Mouse (Mus musculus): ENCODE results near the gene Gns.
"Not testable (repeated sequence)": the region's sequence is repeated elsewhere in the genome, so short reads cannot be mapped to it uniquely, and the experiment has no call there.

Gene Gns
- long read RNA-seq, experiment 1, transcript Gns-201 (14 exons, 3,855 nt): major isoform, 25 of 46 reads
- long read RNA-seq, experiment 1, partial matches to known transcripts: 12 of 46 reads
- long read RNA-seq, experiment 1, other reads (novel, unspliced or antisense): 8 of 46 reads
- long read RNA-seq, experiment 2, transcript Gns-201 (14 exons, 3,855 nt): major isoform, 18 of 50 reads
- long read RNA-seq, experiment 2, partial matches to known transcripts: 20 of 50 reads
- long read RNA-seq, experiment 2, other reads (novel, unspliced or antisense): 12 of 50 reads

DNA sequence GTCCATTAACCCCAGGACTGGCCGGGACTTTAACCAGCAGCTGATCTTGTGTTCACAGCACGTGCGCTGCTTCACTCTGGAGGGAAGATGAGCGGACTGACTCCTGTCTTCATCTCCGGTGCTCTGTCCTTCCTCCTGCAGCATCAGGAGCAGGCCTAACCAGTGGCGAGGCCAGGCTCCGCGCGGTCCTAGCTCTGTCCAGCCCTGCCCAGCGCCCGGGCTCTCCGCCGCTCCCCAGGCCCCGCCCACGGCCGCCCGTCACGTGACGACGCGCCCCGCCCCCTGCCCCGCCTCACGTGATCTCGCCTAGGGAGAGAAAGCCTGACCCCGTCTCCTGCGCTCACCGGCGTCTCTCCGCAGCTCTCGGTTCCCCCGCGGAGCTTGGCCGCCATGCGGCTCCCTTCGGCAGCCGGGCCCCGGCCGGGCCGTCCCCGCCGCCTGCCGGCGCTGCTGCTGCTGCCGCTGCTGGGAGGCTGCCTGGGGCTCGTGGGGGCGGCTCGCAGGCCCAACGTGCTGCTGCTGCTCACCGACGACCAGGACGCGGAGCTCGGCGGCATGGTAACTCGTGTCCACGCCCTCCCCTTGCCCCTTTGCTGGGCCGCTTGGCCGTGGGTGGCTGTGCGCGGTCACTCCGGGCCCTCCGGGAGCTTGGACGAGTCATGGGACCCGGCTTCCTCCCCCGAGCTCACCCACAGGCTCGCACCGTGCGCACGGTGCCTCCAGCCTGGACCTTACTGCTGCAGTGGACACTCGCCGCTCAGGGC, at the start of gene Gns:
Gene Gns, plus strand, starts transcription at position 290 of the 764 bp plus-strand sequence.
- intact Hi-C loops (cut with DNase I): no loop called here

- intact Hi-C loops (cut with DNase I): no loop called here
Observed at GRCm38 (mm10) chr10:121315321-121316283, 49.3 kb upstream of the Gns start.

DNA sequence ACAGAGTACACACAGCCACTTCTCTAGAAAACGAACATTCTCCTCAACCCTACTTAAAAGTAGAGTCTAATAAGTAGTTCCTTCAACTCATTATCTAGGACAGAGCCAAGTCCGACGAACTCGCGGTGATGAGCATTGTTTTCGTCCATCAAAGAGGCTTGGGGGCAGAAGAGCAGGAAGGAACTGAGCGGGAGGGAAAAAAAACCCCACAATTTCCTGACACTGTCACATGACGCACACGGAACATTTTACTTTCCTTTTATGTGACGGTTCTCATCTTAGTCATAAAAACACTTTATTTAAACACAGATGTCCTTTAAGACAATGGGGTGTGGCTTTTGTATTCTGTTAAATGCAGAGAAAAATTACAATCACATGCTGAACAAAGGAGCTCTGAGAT, 48.5 kb upstream of the Gns start:
- intact Hi-C loops (cut with DNase I): no loop called here

- intact Hi-C loops (cut with DNase I): no loop called here
Observed at GRCm38 (mm10) chr10:121318397-121318950, 46.4 kb upstream of the Gns start.

GRCm38 (mm10) chr10:121323493-121323892, 41.4 kb upstream of the Gns start:
- intact Hi-C loops (cut with DNase I): no loop called here

GRCm38 (mm10) chr10:121326167-121326566, 38.7 kb upstream of the Gns start:
- intact Hi-C loops (cut with DNase I): no loop called here

DNA sequence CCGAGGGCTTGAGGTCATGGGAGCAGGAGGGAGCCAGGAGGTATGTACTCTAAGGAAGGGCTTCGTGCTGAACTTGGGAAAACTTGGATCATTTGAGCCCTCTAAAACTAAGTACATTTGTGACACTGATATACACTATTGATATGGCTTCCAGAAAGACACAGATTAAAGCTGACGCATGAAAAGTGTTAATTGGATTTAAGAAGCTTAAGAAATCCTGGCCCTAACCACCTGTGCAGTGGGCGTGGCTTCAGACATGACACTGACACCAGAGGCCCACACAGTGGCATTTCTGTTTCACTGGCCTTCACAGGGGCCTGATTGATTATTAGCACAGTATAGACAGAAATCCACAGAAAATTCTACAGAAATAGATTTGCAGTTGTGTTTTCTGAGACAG, 35.3 kb upstream of the Gns start:
- intact Hi-C loops (cut with DNase I): no loop called here

GRCm38 (mm10) chr10:121330940-121331339, 34.0 kb upstream of the Gns start:
- intact Hi-C loops (cut with DNase I): no loop called here

DNA sequence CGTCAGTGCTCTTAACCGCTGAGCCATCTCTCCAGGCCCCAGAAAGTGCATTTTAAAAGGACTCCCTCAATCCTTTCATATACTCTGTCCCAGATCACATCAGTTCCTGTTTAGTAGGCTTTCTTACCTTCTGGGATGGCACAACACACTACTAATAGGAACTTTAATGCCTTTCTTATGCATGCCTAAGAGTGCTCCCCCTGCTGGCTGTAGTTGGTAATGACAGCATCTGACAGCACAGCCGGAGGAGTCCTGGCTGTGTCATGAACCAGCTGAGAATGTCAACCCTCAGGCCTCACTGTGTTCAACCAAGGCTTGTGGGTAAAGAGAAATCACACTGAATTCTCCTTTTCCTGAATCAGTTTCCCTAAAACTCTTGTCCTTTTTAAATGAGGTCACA, 30.3 kb upstream of the Gns start:
- intact Hi-C loops (cut with DNase I): no loop called here

GRCm38 (mm10) chr10:121336536-121336935, 28.4 kb upstream of the Gns start:
- intact Hi-C loops (cut with DNase I): not testable (repeated sequence)

DNA sequence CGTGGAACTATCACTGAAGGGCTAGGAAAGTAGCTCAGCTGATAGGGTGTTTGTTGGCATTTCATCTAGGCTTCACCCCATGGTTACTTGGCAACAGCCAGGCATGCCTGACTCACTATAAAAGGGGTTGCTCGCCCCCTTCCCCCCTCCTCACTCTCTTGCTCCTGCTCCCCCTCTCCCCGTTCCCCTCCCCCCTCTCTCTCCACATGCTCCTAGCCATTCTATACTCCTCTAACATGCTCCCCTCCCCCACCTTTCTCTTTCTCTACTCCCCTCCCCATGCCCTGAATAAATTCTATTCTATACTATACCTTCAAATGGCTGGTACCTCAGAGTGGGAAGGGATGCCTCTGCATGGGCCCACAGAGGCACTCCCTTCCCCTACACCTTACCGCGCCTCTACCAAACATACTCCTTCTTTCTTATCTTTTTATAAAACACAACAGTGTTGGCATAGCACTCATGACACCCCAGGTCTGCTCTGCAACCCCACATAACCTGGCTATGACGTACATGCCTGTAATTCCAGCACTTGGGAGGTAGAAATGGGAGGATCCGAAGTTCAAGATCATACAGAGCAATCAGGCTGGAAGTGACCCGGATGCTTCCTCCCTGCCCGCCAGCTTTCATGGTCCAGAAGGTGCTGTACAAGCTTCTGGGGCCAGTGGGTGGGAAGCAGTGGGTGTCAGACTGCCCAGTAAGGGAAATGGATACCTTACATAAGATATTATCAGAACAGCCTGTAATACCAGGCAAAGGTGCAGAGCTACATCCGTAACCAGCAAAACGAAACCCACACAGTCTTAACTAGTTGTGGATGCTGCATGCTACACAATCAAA, 23.9 kb upstream of the Gns start:
- intact Hi-C loops (cut with DNase I): no loop called here

GRCm38 (mm10) chr10:121342260-121342659, 22.6 kb upstream of the Gns start:
- intact Hi-C loops (cut with DNase I): no loop called here

GRCm38 (mm10) chr10:121343867-121344266, 21.0 kb upstream of the Gns start:
- intact Hi-C loops (cut with DNase I): no loop called here

GRCm38 (mm10) chr10:121349244-121349643, 15.6 kb upstream of the Gns start:
- intact Hi-C loops (cut with DNase I): no loop called here

GRCm38 (mm10) chr10:121350357-121351065, 14.4 kb upstream of the Gns start:
- intact Hi-C loops (cut with DNase I): no loop called here

DNA sequence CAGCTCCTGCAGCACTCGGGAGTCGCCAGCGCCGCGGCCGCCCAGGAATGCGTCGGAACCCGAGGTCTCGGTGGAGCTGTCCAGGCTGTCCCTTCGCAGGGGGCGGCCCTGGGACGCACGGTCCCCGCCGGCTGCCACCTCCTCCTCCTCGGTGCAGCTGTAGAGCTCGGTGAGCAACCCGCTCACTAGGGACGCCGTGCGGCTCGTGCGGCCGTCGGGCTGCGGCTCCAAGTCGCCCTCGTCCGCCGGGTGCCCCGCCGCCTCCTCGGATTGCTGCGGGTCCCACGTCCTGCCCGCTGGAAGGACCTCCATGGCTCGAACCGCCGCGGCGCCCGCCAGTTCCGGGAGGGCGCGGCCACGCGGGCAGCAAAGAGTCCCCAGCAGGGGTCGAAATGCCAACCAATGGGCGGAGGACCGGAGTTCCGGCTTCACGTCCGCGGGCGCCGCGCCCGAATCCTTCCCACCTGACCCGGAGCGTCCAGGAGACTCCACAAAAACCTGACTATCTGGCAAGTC, 13.8 kb upstream of the Gns start, which contains the start of gene Tbc1d30:
Gene Tbc1d30, minus strand, starts transcription at position 213 of the 516 bp plus-strand sequence.
- intact Hi-C loops (cut with DNase I): no loop called here

DNA sequence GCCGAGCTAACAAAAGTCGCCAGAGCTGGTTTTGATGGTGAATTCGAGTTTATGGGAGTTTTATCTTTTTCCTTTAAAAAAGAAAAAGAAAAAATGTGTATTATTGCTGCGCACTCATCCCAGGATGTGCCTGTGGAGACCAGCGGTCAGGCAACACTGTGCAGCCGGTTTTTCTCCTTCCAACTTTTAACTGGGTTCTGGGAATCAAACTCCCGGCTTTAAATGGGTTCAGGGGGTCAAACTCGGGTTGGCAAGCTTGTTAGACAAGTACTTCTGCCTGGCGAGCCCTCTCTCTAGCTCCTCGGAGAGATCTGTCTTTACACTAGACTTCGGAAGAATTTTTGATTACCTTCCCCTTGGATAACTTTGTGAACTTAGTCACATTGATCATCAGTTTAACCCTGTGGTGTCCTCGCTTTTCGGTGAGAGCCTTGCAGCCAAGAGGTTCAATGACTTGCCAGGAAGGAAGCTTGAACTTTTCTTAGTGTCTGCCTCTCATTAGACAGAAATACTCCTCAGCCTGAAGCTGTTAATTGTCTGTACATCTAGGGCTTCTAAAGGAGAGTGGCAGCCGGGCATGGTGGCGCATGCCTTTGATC, 13.1 kb upstream of the Gns start:
- intact Hi-C loops (cut with DNase I): no loop called here

- intact Hi-C loops (cut with DNase I): no loop called here
Observed at GRCm38 (mm10) chr10:121360358-121360757, 4.5 kb upstream of the Gns start.

GRCm38 (mm10) chr10:121363201-121363600, 1.7 kb upstream of the Gns start:
- intact Hi-C loops (cut with DNase I): no loop called here

Measured in adrenal gland (tissue).